Comparison of ENCODE assay signal across 10 mouse cellular contexts in the genomic region with DNA sequence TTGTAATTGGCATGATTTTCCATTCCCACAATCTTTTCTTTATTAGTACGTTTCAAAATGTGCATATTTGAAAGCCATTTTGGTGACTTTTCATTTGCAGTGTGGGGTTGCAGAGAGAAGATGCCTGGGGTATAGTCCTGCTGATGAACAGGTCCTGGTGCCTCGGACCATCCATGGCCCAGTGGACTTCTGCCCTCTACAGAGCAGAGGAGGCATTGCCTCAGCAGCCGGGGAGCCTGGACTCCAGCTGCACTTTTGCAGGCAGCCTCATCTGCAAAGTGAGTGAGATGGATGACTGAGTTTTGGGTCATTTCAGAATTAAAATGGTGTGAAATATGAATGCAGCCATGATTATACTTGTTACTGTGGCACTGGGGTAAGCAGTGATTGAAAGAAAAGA.
DNase-seq lines count a peak whose midpoint lies in the region; ATAC-seq and TF ChIP-seq lines count a peak whose summit lies in the region.
"Had no signal": no experiment of that assay in that cellular context is flagged by ENCODE, and none has a peak within 500 bp of the region (broad histone marks: within the 10 kb centered on the region; RNA-seq: fewer than 3 reads in every experiment).

No protein-coding gene starts in this region.

- POLR2A ChIA-PET in Patski (lab: Charles Lee): interaction anchor here (0.9 kb wide), 1 partner anchor 78 kb away, joined by 3 read pairs; no protein-coding TSS in a partner anchor

- TF ChIP-seq POLR2A in kidney, adult 2 months (IDR thresholded peaks at IDR 0.05; ENCODE audit: low read depth, low read length): no peak

- H3K27me3 ChIP-seq in kidney, adult 2 months (replicated peaks; ENCODE audit: control insufficient read depth, insufficient read depth, low read length): no peaks in the 10 kb centered on the region
- H3K27me3 ChIP-seq in Patski: no peaks in the 10 kb centered on the region
- H3K27me3 ChIP-seq in liver, postnatal 0 days (ENCODE audit: insufficient read depth, low read length): no peaks in the 10 kb centered on the region
- H3K27me3 ChIP-seq in forebrain, embryonic 15.5 days: no peaks in the 10 kb centered on the region
- H3K27me3 ChIP-seq: limb, embryonic 12.5 days had no signal

- no peak overlapping the region for H3K27ac ChIP-seq in kidney, adult 2 months (ENCODE audit: insufficient read depth, low read depth, low read length)
- no peak overlapping the region for H3K27ac ChIP-seq in liver, postnatal 0 days (ENCODE audit: low read depth)
- no peak overlapping the region for H3K27ac ChIP-seq in forebrain, embryonic 15.5 days (replicated peaks)
- H3K27ac ChIP-seq: heart, embryonic 10.5 days; limb, embryonic 12.5 days had no signal

- H3K36me3 ChIP-seq in kidney, adult 2 months (ENCODE audit: control insufficient read depth, insufficient read depth, low read length): no peaks in the 10 kb centered on the region
- H3K36me3 ChIP-seq in liver, postnatal 0 days (replicated peaks; ENCODE audit: insufficient read depth, low read length): no peaks in the 10 kb centered on the region
- no peaks in the 10 kb centered on the region for H3K36me3 ChIP-seq in forebrain, embryonic 15.5 days
- H3K36me3 ChIP-seq: heart, embryonic 10.5 days; limb, embryonic 12.5 days had no signal

- H3K9me3 ChIP-seq in liver, postnatal 0 days (ENCODE audit: low read length): no peaks in the 10 kb centered on the region
- no peaks in the 10 kb centered on the region for H3K9me3 ChIP-seq in forebrain, embryonic 15.5 days
- H3K9me3 ChIP-seq: heart, embryonic 10.5 days had no signal

- H3K9ac ChIP-seq in liver, postnatal 0 days (replicated peaks): no peak overlapping the region
- no peak overlapping the region for H3K9ac ChIP-seq in forebrain, embryonic 15.5 days (replicated peaks)
- H3K9ac ChIP-seq: limb, embryonic 12.5 days had no signal

- H3K4me1 ChIP-seq in kidney, adult 2 months (ENCODE audit: control insufficient read depth, insufficient read depth, low read length): no peaks in the 10 kb centered on the region
- H3K4me1 ChIP-seq in liver, postnatal 0 days (ENCODE audit: insufficient read depth): no peaks in the 10 kb centered on the region
- no peaks in the 10 kb centered on the region for H3K4me1 ChIP-seq in forebrain, embryonic 15.5 days
- H3K4me1 ChIP-seq: heart, embryonic 10.5 days had no signal

- CTCF ChIA-PET in Patski (lab: Charles Lee): interaction anchor here (0.6 to 5.1 kb wide), 14 partner anchors 9 to 348 kb away, joined by 3 to 32 read pairs (median 3); no protein-coding TSS in a partner anchor

- WGBS in kidney, adult 2 months: 45% methylated on average over 3 of the region's 3 CpGs
- 33% methylated on average over 3 of the region's 3 CpGs for WGBS in liver, postnatal 0 days (ENCODE audit: insufficient replicate concordance)
- 38% methylated on average over 3 of the region's 3 CpGs for WGBS in forebrain, embryonic 15.5 days

- ATAC-seq in Patski: peak; percentile 78
- no peak for ATAC-seq in liver, postnatal 0 days
- ATAC-seq in forebrain, embryonic 15.5 days (replicated peaks): no peak
- ATAC-seq in monocyte, adult 5-6 weeks (replicated peaks; ENCODE audit: insufficient number of reproducible peaks, low FRiP score, low TSS enrichment, poor library complexity, severe bottlenecking): no peak

- in situ Hi-C loops in Patski (cut with MboI; ENCODE audit: low pct_unique_long_range_greater_than_20kb): loop anchor here (5.0 kb wide), 1 partner anchor 91 kb away; a partner anchor contains a TSS

- peak; percentile 47 for TF ChIP-seq CTCF in kidney, adult 2 months (conservative IDR thresholded peaks at IDR 0.05; ENCODE audit: insufficient read depth, insufficient read length, low read depth, low read length)
- peak; percentile 95 for TF ChIP-seq CTCF in Patski (IDR thresholded peaks at IDR 0.05)
- TF ChIP-seq CTCF in liver, postnatal 0 days (IDR thresholded peaks at IDR 0.05; ENCODE audit: low read depth): peak; percentile 50

- no peak overlapping the region for H3K4me3 ChIP-seq in kidney, adult 2 months (ENCODE audit: insufficient read depth, low read depth, low read length)
- H3K4me3 ChIP-seq in liver, postnatal 0 days (ENCODE audit: low read depth, low read length): no peak overlapping the region
- no peak overlapping the region for H3K4me3 ChIP-seq in forebrain, embryonic 15.5 days
- H3K4me3 ChIP-seq: heart, embryonic 10.5 days; limb, embryonic 12.5 days had no signal

- TF ChIP-seq EP300 in liver, postnatal 0 days (IDR thresholded peaks at IDR 0.05; ENCODE audit: low read depth): no peak

- no peak for DNase-seq in kidney, adult 2 months
- DNase-seq in kidney, adult 11 months: no peak
- DNase-seq in Patski (ENCODE audit: low read depth, low spot score): no peak
- peak; percentile 49 to 52 for DNase-seq in cerebellum, postnatal 14 days
- no peak for DNase-seq in liver, postnatal 0 days
- DNase-seq in urinary bladder, postnatal 4 days (ENCODE audit: low spot score in 2 of 2): no peak

- H3K4me2 ChIP-seq in liver, postnatal 0 days (ENCODE audit: low read depth, low read length): no peak overlapping the region
- H3K4me2 ChIP-seq in forebrain, embryonic 15.5 days (replicated peaks): no peak overlapping the region
- H3K4me2 ChIP-seq: limb, embryonic 12.5 days had no signal

Comparison
In these comparisons a context has a peak if more than half of its experiments do, and no peak if none do; other contexts are left out.
1. DNase-seq: peak in cerebellum, postnatal 14 days (2 of 2); none in kidney, adult 2 months (single experiment), kidney, adult 11 months (single experiment), Patski (single experiment), liver, postnatal 0 days (single experiment) and urinary bladder, postnatal 4 days (0 of 2).
2. Peak in every context shown above with its lines, with median percentiles within 50 percentile points of each other: CTCF ChIP-seq.